Comparison of ENCODE assay signal across 8 mouse cellular contexts in the genomic region with DNA sequence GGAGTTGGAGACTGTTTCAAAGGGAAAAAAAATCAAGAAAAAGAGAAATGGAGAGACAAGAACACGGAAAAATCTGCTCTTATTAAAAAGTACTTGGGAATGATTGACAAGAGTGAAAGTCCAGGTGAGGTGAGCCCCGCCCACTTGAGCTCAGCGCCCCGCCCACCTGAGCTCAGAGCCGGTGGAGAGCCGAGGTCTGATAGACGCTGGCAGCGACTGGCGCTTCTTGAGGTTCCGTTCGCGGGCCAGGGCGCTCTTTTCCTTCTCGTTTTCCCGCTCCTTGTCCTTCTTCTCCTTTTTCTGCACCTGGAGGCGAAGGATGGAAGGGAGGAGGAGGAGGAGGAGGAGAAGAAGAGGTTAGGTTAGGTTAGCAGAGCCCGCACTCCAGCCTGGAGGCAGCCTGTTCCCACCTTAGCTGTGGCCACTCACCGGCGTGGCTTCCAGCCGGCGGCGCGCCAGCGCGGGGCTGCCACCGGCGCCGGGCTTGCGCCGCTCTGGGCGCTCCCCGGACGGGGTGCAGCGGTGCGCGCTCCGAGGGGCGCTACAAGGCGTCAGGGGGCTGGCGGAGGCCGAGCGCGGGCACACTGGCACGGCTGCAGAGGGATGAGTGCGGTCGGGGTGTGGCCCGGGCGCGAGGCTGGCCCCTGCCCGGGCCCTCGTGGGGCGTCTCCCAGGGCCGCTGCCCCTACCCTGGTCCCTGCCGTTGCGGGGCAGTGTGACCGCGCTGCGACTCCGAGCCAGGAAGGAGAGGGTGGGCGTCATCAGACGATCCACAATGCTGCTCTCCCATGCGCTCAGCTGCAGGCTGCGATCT. TPM values are rescaled to one million over a fixed set of nuclear protein-coding genes. Genes with fewer than 3 reads are reported as not detected.
DNase-seq lines count a peak whose midpoint lies in the region; ATAC-seq and TF ChIP-seq lines count a peak whose summit lies in the region.
"Had no signal": no experiment of that assay in that cellular context is flagged by ENCODE, and none has a peak within 500 bp of the region (broad histone marks: within the 10 kb centered on the region; RNA-seq: fewer than 3 reads in every experiment).

No protein-coding gene starts in this region.

- no peak for DNase-seq in neural tube, embryonic 10.5 days (ENCODE audit: extremely low spot score, low spot score)
- peak; percentile 27 for DNase-seq in limb, embryonic 11.5 days (ENCODE audit: low spot score)
- peak; percentile 91 for DNase-seq in stomach, postnatal 0 days (ENCODE audit: low spot score)
- DNase-seq in retina, embryonic 14.5 days (ENCODE audit: low spot score) = no peak
- no peak for DNase-seq in spleen, postnatal 14 days (ENCODE audit: low spot score in 2 of 2)
- DNase-seq: liver, embryonic 13.5 days had no signal

- TF ChIP-seq EP300 in stomach, postnatal 0 days (optimal IDR thresholded peaks at IDR 0.05) = no peak

- H3K36me3 ChIP-seq in neural tube, embryonic 13.5 days = peaks cover 100% of the 10 kb centered on the region
- H3K36me3 ChIP-seq in heart, embryonic 16.5 days (ENCODE audit: control insufficient read depth, insufficient read depth) = peaks cover 76% of the 10 kb centered on the region
- peaks cover 39% of the 10 kb centered on the region for H3K36me3 ChIP-seq in limb, embryonic 11.5 days (ENCODE audit: control insufficient read depth, insufficient read depth, low read length)
- H3K36me3 ChIP-seq in stomach, postnatal 0 days (ENCODE audit: control insufficient read depth, insufficient read depth, low read length) = peaks cover 45% of the 10 kb centered on the region

- no peaks in the 10 kb centered on the region for H3K9me3 ChIP-seq in neural tube, embryonic 13.5 days
- no peaks in the 10 kb centered on the region for H3K9me3 ChIP-seq in heart, embryonic 16.5 days (replicated peaks; ENCODE audit: control insufficient read depth, low read length)
- no peaks in the 10 kb centered on the region for H3K9me3 ChIP-seq in limb, embryonic 11.5 days (ENCODE audit: control insufficient read depth, low read length)
- no peaks in the 10 kb centered on the region for H3K9me3 ChIP-seq in stomach, postnatal 0 days (ENCODE audit: control insufficient read depth, low read length)
- H3K9me3 ChIP-seq: liver, embryonic 13.5 days had no signal

- peaks cover 14% of the 10 kb centered on the region for H3K4me1 ChIP-seq in neural tube, embryonic 13.5 days (replicated peaks)
- H3K4me1 ChIP-seq in heart, embryonic 16.5 days (ENCODE audit: control insufficient read depth, insufficient read depth, low read length) = peaks cover 27% of the 10 kb centered on the region
- no peaks in the 10 kb centered on the region for H3K4me1 ChIP-seq in limb, embryonic 11.5 days (ENCODE audit: control insufficient read depth, insufficient read depth, low read length)
- no peaks in the 10 kb centered on the region; the same call in 1 of the 2 replicates for H3K4me1 ChIP-seq in stomach, postnatal 0 days (replicated peaks; ENCODE audit: control insufficient read depth, insufficient read depth)

- H3K27me3 ChIP-seq in neural tube, embryonic 13.5 days = no peaks in the 10 kb centered on the region
- no peaks in the 10 kb centered on the region for H3K27me3 ChIP-seq in heart, embryonic 16.5 days (ENCODE audit: control insufficient read depth, insufficient read depth, low read length)
- H3K27me3 ChIP-seq in limb, embryonic 11.5 days (ENCODE audit: control insufficient read depth, insufficient read depth, low read length) = no peaks in the 10 kb centered on the region
- no peaks in the 10 kb centered on the region for H3K27me3 ChIP-seq in stomach, postnatal 0 days (ENCODE audit: control insufficient read depth, insufficient read depth, low read length)
- H3K27me3 ChIP-seq: liver, embryonic 13.5 days had no signal

- no peak overlapping the region for H3K27ac ChIP-seq in neural tube, embryonic 13.5 days (replicated peaks)
- H3K27ac ChIP-seq in heart, embryonic 16.5 days (ENCODE audit: low read length) = peak overlapping the region; percentile 97
- H3K27ac ChIP-seq in limb, embryonic 11.5 days (replicated peaks; ENCODE audit: low read depth, low read length) = no peak overlapping the region
- no peak overlapping the region; the same call in 1 of the 2 replicates for H3K27ac ChIP-seq in stomach, postnatal 0 days (replicated peaks)
- H3K27ac ChIP-seq: liver, embryonic 13.5 days had no signal

- 0 out of 2 replicates have a peak, but pooled peaks have one; percentile 24 for ATAC-seq in neural tube, embryonic 13.5 days (ENCODE audit: low read depth)
- peak; percentile 12; the same call in 1 of the 2 replicates for ATAC-seq in heart, embryonic 16.5 days (replicated peaks; ENCODE audit: extremely low read depth, insufficient read depth, low FRiP score)
- ATAC-seq in limb, embryonic 11.5 days (ENCODE audit: insufficient number of reproducible peaks, low FRiP score, low TSS enrichment, low read depth) = no peak
- peak; percentile 80 for ATAC-seq in stomach, postnatal 0 days (ENCODE audit: low FRiP score, low TSS enrichment)

- H3K4me2 ChIP-seq in neural tube, embryonic 13.5 days = no peak overlapping the region
- H3K4me2 ChIP-seq in heart, embryonic 16.5 days (ENCODE audit: low read depth, low read length) = peak overlapping the region; percentile 45
- H3K4me2 ChIP-seq in limb, embryonic 11.5 days (ENCODE audit: low read depth, severe bottlenecking) = no peak overlapping the region
- H3K4me2 ChIP-seq in stomach, postnatal 0 days (replicated peaks; ENCODE audit: low read depth) = peak overlapping the region; percentile 45
- H3K4me2 ChIP-seq: liver, embryonic 13.5 days had no signal

- no peak overlapping the region for H3K9ac ChIP-seq in neural tube, embryonic 13.5 days
- peak overlapping the region; percentile 35 for H3K9ac ChIP-seq in heart, embryonic 16.5 days (ENCODE audit: low read length)
- H3K9ac ChIP-seq in limb, embryonic 11.5 days (ENCODE audit: low read length) = no peak overlapping the region
- peak overlapping the region; percentile 8; the same call in 1 of the 2 replicates for H3K9ac ChIP-seq in stomach, postnatal 0 days (ENCODE audit: low read length)
- H3K9ac ChIP-seq: liver, embryonic 13.5 days had no signal

- no peak for TF ChIP-seq CTCF in stomach, postnatal 0 days (IDR thresholded peaks at IDR 0.05; ENCODE audit: low read depth)

- 37% methylated on average over 62 of the region's 63 CpGs for WGBS in neural tube, embryonic 13.5 days
- 46% methylated on average over 57 of the region's 63 CpGs for WGBS in heart, embryonic 16.5 days
- WGBS in limb, embryonic 11.5 days = 37% methylated on average over 62 of the region's 63 CpGs
- WGBS in stomach, postnatal 0 days = 48% methylated on average over 58 of the region's 63 CpGs

- H3K4me3 ChIP-seq in neural tube, embryonic 13.5 days = no peak overlapping the region
- H3K4me3 ChIP-seq in heart, embryonic 16.5 days (ENCODE audit: low read length) = no peak overlapping the region
- H3K4me3 ChIP-seq in limb, embryonic 11.5 days (ENCODE audit: low read depth, low read length) = no peak overlapping the region
- peak overlapping the region; percentile 12; the same call in 1 of the 2 replicates for H3K4me3 ChIP-seq in stomach, postnatal 0 days (ENCODE audit: low read depth, low read length)
- H3K4me3 ChIP-seq: liver, embryonic 13.5 days had no signal

RNA-seq across cellular contexts. Expression of gene Map7d1, which starts 19.5 kb away (rescaled TPM):
- polyA plus RNA-seq in neural tube, embryonic 13.5 days (2015; fragmentation: Nextera tagmentation; extraction: Ambion mirVana) = 90.3 and 94.4 TPM in 2 replicates
- polyA plus RNA-seq in heart, embryonic 16.5 days (2015; fragmentation: Nextera tagmentation; extraction: Ambion mirVana) = 34.7 and 36.1 TPM in 2 replicates
- 54.6 and 61.2 TPM in 2 replicates for polyA plus RNA-seq in limb, embryonic 11.5 days (2014; fragmentation: Nextera tagmentation; extraction: Ambion mirVana)
- polyA plus RNA-seq in stomach, postnatal 0 days (2015; fragmentation: Nextera tagmentation; extraction: Ambion mirVana) = 15.2 and 17.8 TPM in 2 replicates

RNA-seq across cellular contexts. Expression of gene Trappc3, which starts 25.5 kb away (rescaled TPM):
- polyA plus RNA-seq in neural tube, embryonic 13.5 days (2015; fragmentation: Nextera tagmentation; extraction: Ambion mirVana) = 147 and 160 TPM in 2 replicates
- 78.1 and 81.3 TPM in 2 replicates for polyA plus RNA-seq in heart, embryonic 16.5 days (2015; fragmentation: Nextera tagmentation; extraction: Ambion mirVana)
- polyA plus RNA-seq in limb, embryonic 11.5 days (2014; fragmentation: Nextera tagmentation; extraction: Ambion mirVana) = 25.0 and 32.2 TPM in 2 replicates
- polyA plus RNA-seq in stomach, postnatal 0 days (2015; fragmentation: Nextera tagmentation; extraction: Ambion mirVana) = 80.7 and 84.6 TPM in 2 replicates

RNA-seq across cellular contexts. Expression of gene Thrap3, which starts 34.1 kb away (rescaled TPM):
- 143 and 165 TPM in 2 replicates for polyA plus RNA-seq in neural tube, embryonic 13.5 days (2015; fragmentation: Nextera tagmentation; extraction: Ambion mirVana)
- 137 and 143 TPM in 2 replicates for polyA plus RNA-seq in heart, embryonic 16.5 days (2015; fragmentation: Nextera tagmentation; extraction: Ambion mirVana)
- polyA plus RNA-seq in limb, embryonic 11.5 days (2014; fragmentation: Nextera tagmentation; extraction: Ambion mirVana) = 247 and 264 TPM in 2 replicates
- 70.3 and 78.7 TPM in 2 replicates for polyA plus RNA-seq in stomach, postnatal 0 days (2015; fragmentation: Nextera tagmentation; extraction: Ambion mirVana)

RNA-seq across cellular contexts. Expression of gene Col8a2, which starts 49.9 kb away (rescaled TPM):
- 7.4 and 9.5 TPM in 2 replicates for polyA plus RNA-seq in neural tube, embryonic 13.5 days (2015; fragmentation: Nextera tagmentation; extraction: Ambion mirVana)
- 4.5 and 5.0 TPM in 2 replicates for polyA plus RNA-seq in heart, embryonic 16.5 days (2015; fragmentation: Nextera tagmentation; extraction: Ambion mirVana)
- polyA plus RNA-seq in limb, embryonic 11.5 days (2014; fragmentation: Nextera tagmentation; extraction: Ambion mirVana) = 1.4 and 1.5 TPM in 2 replicates
- 6.4 and 7.8 TPM in 2 replicates for polyA plus RNA-seq in stomach, postnatal 0 days (2015; fragmentation: Nextera tagmentation; extraction: Ambion mirVana)

Comparison
In these comparisons a context has a peak if more than half of its experiments do, and no peak if none do; other contexts are left out.
1. H3K4me2 ChIP-seq: peak in heart, embryonic 16.5 days (single experiment) and stomach, postnatal 0 days (single experiment); none in neural tube, embryonic 13.5 days (single experiment) and limb, embryonic 11.5 days (single experiment).
2. H3K9ac ChIP-seq: peak in heart, embryonic 16.5 days (single experiment) and stomach, postnatal 0 days (single experiment); none in neural tube, embryonic 13.5 days (single experiment) and limb, embryonic 11.5 days (single experiment).
3. DNase-seq: peak in limb, embryonic 11.5 days (single experiment) and stomach, postnatal 0 days (single experiment); none in neural tube, embryonic 10.5 days (single experiment), retina, embryonic 14.5 days (single experiment) and spleen, postnatal 14 days (0 of 2).